Mouse (Mus musculus): Measurements from ENCODE around the gene Atp1a4.

Gene Atp1a4

GRCm38 (mm10) chr1:172192217-172192616 lies 66.0 kb downstream of the Atp1a4 start:
- no peak for DNase-seq

DNA sequence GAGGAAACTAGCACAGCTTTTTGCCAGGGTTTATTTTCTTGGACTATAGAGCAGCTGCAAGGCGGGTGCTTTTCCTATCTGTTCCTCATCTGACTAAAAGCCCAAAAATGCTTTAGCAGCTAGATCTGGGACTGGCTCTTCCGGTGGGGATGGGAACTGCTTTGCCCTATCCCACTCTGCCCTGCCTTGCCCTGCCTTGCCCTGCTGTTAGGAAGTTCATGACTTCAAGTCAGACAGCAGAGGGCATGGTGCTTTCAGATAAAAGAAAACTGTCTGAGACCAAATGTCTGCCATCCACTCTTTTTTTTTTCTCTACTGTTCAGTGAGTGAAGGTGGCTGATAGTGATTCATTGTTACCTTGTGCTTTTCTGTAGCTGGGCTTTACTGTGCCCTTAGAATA lies 66.6 kb downstream of the Atp1a4 start:
- no peak for DNase-seq

GRCm38 (mm10) chr1:172188891-172189290 lies 69.3 kb downstream of the Atp1a4 start:
- no peak for DNase-seq

GRCm38 (mm10) chr1:172186401-172187289 lies 71.6 kb downstream of the Atp1a4 start:
- no peak for DNase-seq

DNA sequence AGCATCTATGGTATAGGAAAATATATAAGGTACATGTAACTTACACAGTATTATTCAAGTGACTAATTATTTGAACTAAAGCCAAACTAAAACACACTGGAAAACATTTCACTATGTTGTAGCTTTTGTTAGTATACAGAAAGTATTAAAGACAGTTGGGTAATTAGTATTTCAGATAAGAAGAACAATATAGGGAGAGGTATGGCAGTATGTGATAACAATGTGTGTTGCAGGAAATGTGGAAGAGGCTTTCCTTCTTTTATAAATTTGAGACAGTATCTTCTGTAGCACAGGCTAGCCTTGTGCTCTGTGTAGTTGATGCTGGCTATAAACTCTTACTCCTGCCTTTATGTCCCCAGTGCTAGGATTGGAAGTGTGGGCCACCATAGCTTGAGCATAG lies 74.3 kb downstream of the Atp1a4 start:
- DNase-seq, result no peak

- DNase-seq, result no peak
Observed at GRCm38 (mm10) chr1:172183056-172183455, 75.2 kb downstream of the Atp1a4 start.

GRCm38 (mm10) chr1:172181777-172182176 lies 76.4 kb downstream of the Atp1a4 start:
- DNase-seq, result no peak

DNA sequence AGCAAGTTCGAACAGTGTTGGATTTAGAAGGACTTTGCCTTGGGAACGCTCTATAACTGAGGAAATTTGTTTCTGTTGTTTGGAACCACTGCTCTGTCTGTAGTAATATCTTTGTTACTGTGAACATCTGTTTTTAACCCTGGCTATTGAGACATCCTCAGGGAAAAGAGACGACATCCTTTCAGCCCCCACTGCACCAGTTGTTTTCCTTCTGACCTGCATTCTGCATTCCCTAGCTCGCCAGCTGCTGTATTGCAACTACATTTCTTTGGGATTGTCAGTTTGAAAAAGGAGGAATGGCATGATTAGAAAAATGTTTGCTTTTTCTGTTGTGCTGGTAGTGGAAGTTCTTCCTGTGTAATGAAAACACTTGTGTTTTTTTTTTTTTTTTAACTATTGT lies 77.3 kb downstream of the Atp1a4 start:
- no peak for DNase-seq

- DNase-seq, result no peak
Observed at GRCm38 (mm10) chr1:172179102-172179501, 79.1 kb downstream of the Atp1a4 start.

DNA sequence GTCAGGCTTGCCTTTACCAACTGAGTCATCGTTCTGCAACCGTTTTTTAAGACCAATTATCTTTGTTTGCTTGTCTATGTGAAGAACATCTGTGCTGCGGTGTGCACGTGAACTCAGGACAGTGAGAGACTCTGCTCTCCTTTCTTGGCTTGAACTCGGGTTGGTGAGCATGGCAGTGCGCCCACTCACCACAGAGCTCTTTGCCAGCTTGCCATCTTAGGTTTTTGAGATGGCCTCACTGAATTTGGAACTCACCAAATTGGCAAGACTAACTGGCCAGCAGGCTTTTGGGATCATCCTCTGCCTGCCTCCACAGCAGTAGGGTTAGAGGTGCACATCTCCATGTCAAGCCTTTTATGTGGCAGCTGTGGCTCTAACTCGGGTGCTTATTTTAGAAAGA lies 80.4 kb downstream of the Atp1a4 start:
- no peak for DNase-seq

All from lung, adult 18-20 months (tissue).